Mouse (Mus musculus) adrenal gland (tissue): ENCODE results near the gene Prr14.
"Not testable (repeated sequence)": the region's sequence is repeated elsewhere in the genome, so short reads cannot be mapped to it uniquely, and the experiment has no call there.

Experiments used
- intact Hi-C: fragments of 180-260 bp; cut with DNase I; formaldehyde crosslinking; loops from one replicate; pipeline ENCODE4 v1.15.1; 2025
- long read RNA-seq, 2 experiments: library from polyadenylated mRNA; unstranded; transcript quantifications; one replicate each; pipeline ENCODE4 v2.0.0; 2020; ENCODE audit warnings: borderline replicate concordance in 1 of 2; ENCODE audit not compliant: insufficient replicate concordance in 1 of 2

Prr14 gene
- long read RNA-seq, experiment 1, partial matches to known transcripts: 5 of 16 reads
- long read RNA-seq, experiment 1, other reads (novel, unspliced or antisense): 6 of 16 reads
- long read RNA-seq, experiment 2, partial matches to known transcripts: 6 of 16 reads
- long read RNA-seq, experiment 2, other reads (novel, unspliced or antisense): 6 of 16 reads

GRCm38 (mm10) chr7:127459311-127459710 is at the start of gene Prr14:
Gene Prr14 (plus strand): TSS chr7:127459611.
- intact Hi-C loops: not testable (repeated sequence)

GRCm38 (mm10) chr7:127411418-127411817 is 48.0 kb upstream of the Prr14 start:
- intact Hi-C loops: no loop called here

GRCm38 (mm10) chr7:127421388-127422191 is 37.8 kb upstream of the Prr14 start, which contains the start of gene Zfp688:
Gene Zfp688 (minus strand): TSS chr7:127422068.
- intact Hi-C loops: no loop called here

GRCm38 (mm10) chr7:127422247-127422646 is 37.2 kb upstream of the Prr14 start:
- intact Hi-C loops: no loop called here

GRCm38 (mm10) chr7:127425291-127425690 is 34.1 kb upstream of the Prr14 start:
- intact Hi-C loops: no loop called here

GRCm38 (mm10) chr7:127425911-127426310 is 33.5 kb upstream of the Prr14 start:
- intact Hi-C loops: no loop called here

GRCm38 (mm10) chr7:127426354-127426753 is 33.1 kb upstream of the Prr14 start:
- intact Hi-C loops: no loop called here

- intact Hi-C loops: no loop called here
Measured at GRCm38 (mm10) chr7:127435206-127435605, 24.2 kb upstream of the Prr14 start.

GRCm38 (mm10) chr7:127437724-127438123 is 21.7 kb upstream of the Prr14 start:
- intact Hi-C loops: no loop called here

- intact Hi-C loops: no loop called here
Measured at GRCm38 (mm10) chr7:127443976-127444375, 15.4 kb upstream of the Prr14 start.

- intact Hi-C loops: no loop called here
Measured at GRCm38 (mm10) chr7:127448521-127449300, 10.7 kb upstream of the Prr14 start, which contains the start of gene Zfp689. Gene Zfp689 (minus strand): TSS chr7:127449158.

GRCm38 (mm10) chr7:127449966-127450365 is 9.4 kb upstream of the Prr14 start:
- intact Hi-C loops: no loop called here

GRCm38 (mm10) chr7:127453056-127453455 is 6.4 kb upstream of the Prr14 start:
- intact Hi-C loops: no loop called here

GRCm38 (mm10) chr7:127454905-127455304 is 4.5 kb upstream of the Prr14 start:
- intact Hi-C loops: no loop called here

GRCm38 (mm10) chr7:127458371-127459122 is 864 bp upstream of the Prr14 start:
- intact Hi-C loops: not testable (repeated sequence)

GRCm38 (mm10) chr7:127465191-127465590 is 5.8 kb downstream of the Prr14 start:
- intact Hi-C loops: no loop called here

- intact Hi-C loops: not testable (repeated sequence)
Measured at GRCm38 (mm10) chr7:127465670-127466069, 6.3 kb downstream of the Prr14 start.

GRCm38 (mm10) chr7:127466606-127467005 is 7.2 kb downstream of the Prr14 start:
- intact Hi-C loops: no loop called here

- intact Hi-C loops: no loop called here
Measured at GRCm38 (mm10) chr7:127470011-127470715, 10.8 kb downstream of the Prr14 start.
